Mouse (Mus musculus): ENCODE measurements around the gene Actr3b. TPM values are rescaled to one million over a fixed set of nuclear protein-coding genes. Genes with fewer than 3 reads are reported as not detected.

Gene Actr3b
- polyA plus RNA-seq, 1 experiment, result 1.7 TPM

- H3K27me3 ChIP-seq (ENCODE audit: control insufficient read depth, insufficient read depth, low read length), result no peaks in the 10 kb centered on the region
- TF ChIP-seq POLR2A (IDR thresholded peaks at IDR 0.05; ENCODE audit: control insufficient read depth, low read depth, low read length) (no peak), CTCF (IDR thresholded peaks at IDR 0.05; ENCODE audit: control insufficient read depth, insufficient read depth, insufficient replicate concordance, low read depth, low read length) (no peak)
- no peak overlapping the region for H3K27ac ChIP-seq (ENCODE audit: control insufficient read depth, insufficient read depth, low read depth, low read length)
- no peak overlapping the region for H3K4me3 ChIP-seq (ENCODE audit: control insufficient read depth, low read depth, low read length)
- H3K36me3 ChIP-seq (ENCODE audit: control insufficient read depth, insufficient read depth, low read length), result no peaks in the 10 kb centered on the region
- no peaks in the 10 kb centered on the region for H3K4me1 ChIP-seq (ENCODE audit: control insufficient read depth, insufficient read depth, low read length)
These were observed 69.7 kb downstream of the Actr3b start for GRCm38 (mm10) chr5:25829308-25830094.

- H3K36me3 ChIP-seq (ENCODE audit: control insufficient read depth, insufficient read depth, low read length), result no peaks in the 10 kb centered on the region
- no peak for TF ChIP-seq POLR2A (IDR thresholded peaks at IDR 0.05; ENCODE audit: control insufficient read depth, low read depth, low read length)
- no peak for TF ChIP-seq CTCF (IDR thresholded peaks at IDR 0.05; ENCODE audit: control insufficient read depth, insufficient read depth, insufficient replicate concordance, low read depth, low read length)
These were observed 71.0 kb downstream of the Actr3b start for GRCm38 (mm10) chr5:25830802-25831201.

GRCm38 (mm10) chr5:25831624-25832023 lies 71.8 kb downstream of the Actr3b start:
- no peaks in the 10 kb centered on the region for H3K4me1 ChIP-seq (ENCODE audit: control insufficient read depth, insufficient read depth, low read length)
- no peaks in the 10 kb centered on the region for H3K27me3 ChIP-seq (ENCODE audit: control insufficient read depth, insufficient read depth, low read length)
- no peak overlapping the region for H3K27ac ChIP-seq (ENCODE audit: control insufficient read depth, insufficient read depth, low read depth, low read length)
- no peak for TF ChIP-seq POLR2A (IDR thresholded peaks at IDR 0.05; ENCODE audit: control insufficient read depth, low read depth, low read length)
- TF ChIP-seq CTCF (IDR thresholded peaks at IDR 0.05; ENCODE audit: control insufficient read depth, insufficient read depth, insufficient replicate concordance, low read depth, low read length), result peak; percentile 37; the same call in 1 of the 2 replicates
- no peaks in the 10 kb centered on the region for H3K36me3 ChIP-seq (ENCODE audit: control insufficient read depth, insufficient read depth, low read length)
- H3K4me3 ChIP-seq (ENCODE audit: control insufficient read depth, low read depth, low read length), result no peak overlapping the region

More at GRCm38 (mm10) chr5:25830802-25831201, 71.0 kb downstream of the Actr3b start:
- H3K4me1 ChIP-seq (ENCODE audit: control insufficient read depth, insufficient read depth, low read length), result no peaks in the 10 kb centered on the region
- H3K4me3 ChIP-seq (ENCODE audit: control insufficient read depth, low read depth, low read length), result no peak overlapping the region
- H3K27ac ChIP-seq (ENCODE audit: control insufficient read depth, insufficient read depth, low read depth, low read length), result no peak overlapping the region
- H3K27me3 ChIP-seq (ENCODE audit: control insufficient read depth, insufficient read depth, low read length), result no peaks in the 10 kb centered on the region

GRCm38 (mm10) chr5:25839400-25839799 lies 79.6 kb downstream of the Actr3b start:
- H3K27me3 ChIP-seq (ENCODE audit: control insufficient read depth, insufficient read depth, low read length), result no peaks in the 10 kb centered on the region
- no peaks in the 10 kb centered on the region for H3K4me1 ChIP-seq (ENCODE audit: control insufficient read depth, insufficient read depth, low read length)
- H3K4me3 ChIP-seq (ENCODE audit: control insufficient read depth, low read depth, low read length), result no peak overlapping the region
- no peak overlapping the region for H3K27ac ChIP-seq (ENCODE audit: control insufficient read depth, insufficient read depth, low read depth, low read length)
- TF ChIP-seq CTCF (IDR thresholded peaks at IDR 0.05; ENCODE audit: control insufficient read depth, insufficient read depth, insufficient replicate concordance, low read depth, low read length) (peak; percentile 67; the same call in 1 of the 2 replicates), POLR2A (IDR thresholded peaks at IDR 0.05; ENCODE audit: control insufficient read depth, low read depth, low read length) (no peak)
- H3K36me3 ChIP-seq (ENCODE audit: control insufficient read depth, insufficient read depth, low read length), result no peaks in the 10 kb centered on the region

- Histone ChIP-seq H3K27ac (ENCODE audit: control insufficient read depth, insufficient read depth, low read depth, low read length) (no peak overlapping the region), H3K4me1 (ENCODE audit: control insufficient read depth, insufficient read depth, low read length) (no peaks in the 10 kb centered on the region), H3K27me3 (ENCODE audit: control insufficient read depth, insufficient read depth, low read length) (no peaks in the 10 kb centered on the region), H3K36me3 (ENCODE audit: control insufficient read depth, insufficient read depth, low read length) (no peaks in the 10 kb centered on the region), H3K4me3 (ENCODE audit: control insufficient read depth, low read depth, low read length) (no peak overlapping the region)
- no peak for TF ChIP-seq CTCF (IDR thresholded peaks at IDR 0.05; ENCODE audit: control insufficient read depth, insufficient read depth, insufficient replicate concordance, low read depth, low read length)
- no peak for TF ChIP-seq POLR2A (IDR thresholded peaks at IDR 0.05; ENCODE audit: control insufficient read depth, low read depth, low read length)
These were observed 86.8 kb downstream of the Actr3b start for GRCm38 (mm10) chr5:25846558-25846957.

- no peaks in the 10 kb centered on the region for H3K4me1 ChIP-seq (ENCODE audit: control insufficient read depth, insufficient read depth, low read length)
- TF ChIP-seq POLR2A (IDR thresholded peaks at IDR 0.05; ENCODE audit: control insufficient read depth, low read depth, low read length) (no peak), CTCF (IDR thresholded peaks at IDR 0.05; ENCODE audit: control insufficient read depth, insufficient read depth, insufficient replicate concordance, low read depth, low read length) (no peak)
- H3K4me3 ChIP-seq (ENCODE audit: control insufficient read depth, low read depth, low read length), result no peak overlapping the region
- H3K27me3 ChIP-seq (ENCODE audit: control insufficient read depth, insufficient read depth, low read length), result no peaks in the 10 kb centered on the region
- H3K36me3 ChIP-seq (ENCODE audit: control insufficient read depth, insufficient read depth, low read length), result no peaks in the 10 kb centered on the region
- H3K27ac ChIP-seq (ENCODE audit: control insufficient read depth, insufficient read depth, low read depth, low read length), result no peak overlapping the region
These were observed 87.4 kb downstream of the Actr3b start for GRCm38 (mm10) chr5:25847154-25847553.

GRCm38 (mm10) chr5:25848058-25848457 lies 88.3 kb downstream of the Actr3b start:
- TF ChIP-seq POLR2A (IDR thresholded peaks at IDR 0.05; ENCODE audit: control insufficient read depth, low read depth, low read length) (no peak), CTCF (IDR thresholded peaks at IDR 0.05; ENCODE audit: control insufficient read depth, insufficient read depth, insufficient replicate concordance, low read depth, low read length) (peak; percentile 75; the same call in 1 of the 2 replicates)
- no peak overlapping the region for H3K4me3 ChIP-seq (ENCODE audit: control insufficient read depth, low read depth, low read length)

More at GRCm38 (mm10) chr5:25848058-25848457, 88.3 kb downstream of the Actr3b start:
- no peaks in the 10 kb centered on the region for H3K27me3 ChIP-seq (ENCODE audit: control insufficient read depth, insufficient read depth, low read length)
- no peak overlapping the region for H3K27ac ChIP-seq (ENCODE audit: control insufficient read depth, insufficient read depth, low read depth, low read length)
- no peaks in the 10 kb centered on the region for H3K4me1 ChIP-seq (ENCODE audit: control insufficient read depth, insufficient read depth, low read length)
- no peaks in the 10 kb centered on the region for H3K36me3 ChIP-seq (ENCODE audit: control insufficient read depth, insufficient read depth, low read length)

Data from testis, adult 2 months (tissue).